Mouse (Mus musculus): ENCODE data around the gene Vgll4. TPM values are rescaled to one million over a fixed set of nuclear protein-coding genes. Genes with fewer than 3 reads are reported as not detected.

Vgll4 gene
- polyA plus RNA-seq, 1 experiment = 36.4 TPM

DNA sequence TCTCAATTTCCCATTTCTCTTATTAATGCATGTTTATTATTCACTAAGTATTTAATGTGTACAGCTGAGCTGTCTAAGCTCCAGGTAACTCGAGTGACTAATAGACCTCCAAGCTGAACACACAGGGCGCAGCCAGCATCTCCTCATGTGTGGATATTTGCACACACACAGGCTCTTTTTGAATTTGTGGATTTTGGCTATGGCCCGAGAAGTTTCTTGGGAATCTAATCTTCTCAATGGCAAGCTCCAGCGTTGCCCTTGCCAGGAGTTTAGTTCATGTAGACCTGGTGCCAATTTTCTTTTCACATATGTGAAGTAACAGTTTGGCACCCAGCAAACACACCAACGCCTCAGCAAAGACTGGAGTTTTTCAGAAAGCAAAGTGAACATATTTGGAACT is 157.5 kb downstream of the Vgll4 start:
- Histone ChIP-seq H3K27ac (ENCODE audit: insufficient read depth, low read length) (no peak overlapping the region), H3K4me1 (ENCODE audit: control insufficient read depth, insufficient read depth, low read length) (no peaks in the 10 kb centered on the region), H3K4me3 (ENCODE audit: insufficient read depth, low read length) (no peak overlapping the region)
- TF ChIP-seq CTCF (IDR thresholded peaks at IDR 0.05; ENCODE audit: borderline replicate concordance, insufficient read depth, low read length) (no peak), POLR2A (IDR thresholded peaks at IDR 0.05; ENCODE audit: low read depth, low read length) (no peak)

Other genes starting within 250 kb of the Vgll4 start
- 14.2 and 16.8 TPM in 2 replicates for gene Tamm41, start 67.9 kb upstream of the Vgll4 start, polyA plus RNA-seq (2011; ENCODE audit: insufficient read length, low read depth, missing spikeins)
- gene Syn2, start 164.9 kb upstream of the Vgll4 start, polyA plus RNA-seq (2011; ENCODE audit: insufficient read length, low read depth, missing spikeins) = 0.17 TPM in 1 of 2 replicates, not detected in the other